Mouse (Mus musculus): ENCODE results near the gene Nmur1. TPM values are rescaled to one million over a fixed set of nuclear protein-coding genes. Genes with fewer than 3 reads are reported as not detected.

Gene Nmur1
- polyA plus RNA-seq, 1 experiment from 2014 or later: not detected

DNA sequence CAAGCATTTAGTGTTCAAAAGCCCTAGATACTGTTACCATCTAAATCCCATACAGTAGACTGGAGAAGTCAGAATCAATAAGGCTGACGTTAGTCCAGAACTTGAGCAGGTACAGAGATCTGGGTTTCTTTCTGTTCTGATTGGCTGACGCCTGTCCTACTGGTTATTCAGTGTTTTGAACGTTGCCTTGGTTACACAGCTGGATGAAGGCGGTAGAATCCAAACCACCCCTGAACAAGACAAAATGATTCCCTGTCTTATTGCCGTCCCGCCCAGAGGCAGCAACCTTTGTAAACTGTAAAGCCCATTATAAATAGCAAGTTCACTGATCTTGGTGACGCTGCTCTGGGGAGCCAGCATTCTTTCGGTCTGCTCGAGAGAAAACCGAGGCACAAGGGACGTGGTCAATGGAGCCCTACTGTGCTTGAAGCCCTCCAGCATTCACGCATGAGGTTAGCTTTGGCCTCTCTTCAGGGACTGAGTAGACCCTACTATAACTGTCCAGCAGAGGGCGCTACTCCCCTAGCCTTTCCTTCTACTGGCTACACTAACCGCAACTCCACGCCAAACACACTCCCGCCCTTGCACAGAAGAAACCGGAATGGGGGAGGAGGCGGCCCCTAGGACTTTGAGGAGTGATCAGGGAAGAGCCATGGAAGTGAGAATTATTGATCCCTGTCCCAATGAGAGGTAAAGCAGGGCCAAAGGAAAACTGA is 14.3 kb upstream of the Nmur1 start:
- no peaks in the 10 kb centered on the region for H3K36me3 ChIP-seq
- peak overlapping the region; percentile 93 for H3K9ac ChIP-seq
- WGBS: 2% methylated on average over 18 of the region's 18 CpGs
- no peaks in the 10 kb centered on the region for H3K27me3 ChIP-seq
- peak overlapping the region; percentile 100 for H3K27ac ChIP-seq
- H3K4me1 ChIP-seq: peaks cover 44% of the 10 kb centered on the region
- H3K9me3 ChIP-seq: no peaks in the 10 kb centered on the region
- peak overlapping the region; percentile 51 for H3K4me3 ChIP-seq
- peak overlapping the region; percentile 88 for H3K4me2 ChIP-seq
- peak; percentile 70 for ATAC-seq (ENCODE audit: insufficient number of reproducible peaks, insufficient read depth, low FRiP score, low TSS enrichment, low read depth)

DNA sequence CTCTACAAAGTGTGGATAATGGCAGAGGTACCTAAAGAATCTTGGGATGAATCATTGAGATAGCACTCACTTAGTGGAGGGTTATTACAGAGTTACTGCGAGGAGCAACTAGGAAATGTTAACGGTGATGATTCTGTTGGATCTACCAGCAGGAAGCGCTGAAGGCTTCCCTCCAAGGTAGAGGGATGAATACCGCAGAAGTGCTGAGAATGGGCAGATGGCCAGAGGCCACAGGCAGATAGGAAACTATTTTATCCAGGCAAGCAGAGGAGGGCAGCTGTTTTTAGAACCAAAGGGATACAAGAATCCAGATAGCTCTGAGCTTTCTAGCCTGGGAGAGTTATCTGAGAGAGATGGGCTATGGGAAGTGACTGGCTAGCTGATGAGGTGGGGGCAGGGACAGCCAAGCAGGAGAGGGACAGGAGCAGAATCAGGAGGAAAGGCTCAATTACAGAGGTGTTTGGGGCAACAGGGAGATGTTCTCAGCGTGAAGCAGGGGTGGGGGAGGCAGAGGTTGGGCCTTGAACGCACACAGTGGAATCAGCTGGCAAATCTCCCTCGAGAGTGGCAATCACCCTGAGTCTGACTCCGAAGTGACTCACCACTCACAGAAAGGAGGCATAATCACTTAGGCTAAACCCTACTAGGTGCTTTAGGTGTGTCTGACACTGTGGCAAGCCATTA is 13.6 kb upstream of the Nmur1 start:
- Histone ChIP-seq H3K4me1 (peaks cover 51% of the 10 kb centered on the region), H3K9me3 (no peaks in the 10 kb centered on the region), H3K9ac (peak overlapping the region; percentile 54; the same call in 1 of the 2 replicates), H3K27me3 (no peaks in the 10 kb centered on the region), H3K27ac (peak overlapping the region; percentile 100), H3K4me2 (peak overlapping the region; percentile 5; the same call in 1 of the 2 replicates), H3K36me3 (no peaks in the 10 kb centered on the region), H3K4me3 (no peak overlapping the region)
- ATAC-seq (ENCODE audit: insufficient number of reproducible peaks, insufficient read depth, low FRiP score, low TSS enrichment, low read depth): no peak
- WGBS: 27% methylated on average over 8 of the region's 8 CpGs

DNA sequence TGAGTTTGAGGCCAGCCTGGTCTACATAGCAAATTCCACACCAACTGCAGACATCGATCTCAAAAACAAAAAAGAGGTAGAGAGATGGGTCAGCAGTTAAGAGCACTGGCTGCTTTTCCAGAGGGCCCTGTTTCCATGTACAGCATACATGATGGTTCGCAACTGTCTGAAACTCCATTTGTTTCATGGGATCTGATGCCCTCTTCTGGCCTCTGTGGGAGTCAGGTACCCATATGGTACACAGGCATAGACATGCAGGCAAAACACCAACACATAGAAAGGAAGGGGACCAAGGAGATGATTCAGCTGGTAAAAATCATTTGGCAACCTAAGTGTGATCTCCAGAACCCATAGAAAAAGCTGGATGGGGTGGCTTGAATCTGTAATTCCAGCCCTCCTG is 12.5 kb upstream of the Nmur1 start:
- H3K9ac ChIP-seq: no peak overlapping the region
- peaks cover 46% of the 10 kb centered on the region for H3K4me1 ChIP-seq
- H3K36me3 ChIP-seq: no peaks in the 10 kb centered on the region
- H3K4me3 ChIP-seq: no peak overlapping the region
- no peak overlapping the region for H3K27ac ChIP-seq
- no peaks in the 10 kb centered on the region for H3K27me3 ChIP-seq
- H3K4me2 ChIP-seq: no peak overlapping the region
- no peak for ATAC-seq (ENCODE audit: insufficient number of reproducible peaks, insufficient read depth, low FRiP score, low TSS enrichment, low read depth)
- 74% methylated on average over 2 of the region's 2 CpGs for WGBS
- H3K9me3 ChIP-seq: no peaks in the 10 kb centered on the region

DNA sequence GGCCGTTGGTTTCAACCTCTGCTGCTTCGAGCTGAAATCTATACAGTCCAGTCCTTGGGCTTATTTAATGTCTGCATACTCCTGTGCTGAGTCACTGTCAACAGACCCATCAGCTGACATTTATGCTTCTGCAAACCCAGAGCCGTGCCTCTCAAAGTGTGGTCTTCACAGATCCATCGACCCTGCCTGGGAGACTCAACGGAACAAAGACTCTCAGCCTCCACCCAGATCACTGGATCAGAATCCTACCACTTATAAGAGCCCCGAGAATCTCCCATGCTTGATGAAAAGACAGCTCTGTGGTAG is 11.9 kb upstream of the Nmur1 start:
- H3K4me1 ChIP-seq: peaks cover 42% of the 10 kb centered on the region
- no peak overlapping the region for H3K9ac ChIP-seq
- no peak overlapping the region for H3K27ac ChIP-seq

DNA sequence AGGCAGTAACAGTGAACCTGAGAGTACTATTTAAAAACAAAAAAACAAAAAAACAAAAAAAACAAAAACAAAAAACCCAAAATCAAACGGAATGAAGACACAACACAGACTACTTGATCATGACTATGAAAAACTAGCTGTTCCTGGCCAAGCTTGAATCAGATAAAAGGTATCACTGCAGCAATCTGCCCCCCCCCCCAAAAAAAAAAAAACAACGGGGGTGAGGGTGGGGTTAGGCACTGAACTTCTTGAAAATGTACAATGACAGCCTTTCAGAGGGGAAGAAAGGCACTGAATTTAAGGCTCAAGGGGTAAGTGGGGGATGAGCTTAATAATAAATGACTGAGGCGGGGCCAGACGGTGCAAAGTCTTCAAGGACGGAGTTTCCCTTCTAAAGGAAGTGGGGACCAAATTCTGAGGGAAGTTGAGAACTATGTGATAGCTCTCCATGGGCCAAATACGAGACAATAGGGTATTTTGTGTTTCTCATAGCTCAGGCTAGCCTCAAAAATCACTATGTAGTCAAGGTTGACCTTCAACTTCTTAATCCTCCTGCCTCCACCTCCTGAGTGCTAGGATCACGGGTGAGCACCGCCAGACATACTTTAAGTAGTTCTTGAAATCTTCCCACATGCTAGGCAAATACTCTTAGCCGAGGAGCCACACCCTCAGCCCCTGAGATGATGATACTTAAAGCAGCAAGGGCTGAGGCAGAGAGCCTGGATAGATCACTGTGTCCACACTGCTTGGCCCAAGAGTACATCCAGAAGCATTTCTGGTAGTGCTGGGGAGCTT is 11.4 kb upstream of the Nmur1 start:
- H3K4me3 ChIP-seq: no peak overlapping the region
- no peak overlapping the region for H3K9ac ChIP-seq
- peaks cover 39% of the 10 kb centered on the region for H3K4me1 ChIP-seq
- H3K27ac ChIP-seq: no peak overlapping the region
- H3K27me3 ChIP-seq: no peaks in the 10 kb centered on the region
- no peak for ATAC-seq (ENCODE audit: insufficient number of reproducible peaks, insufficient read depth, low FRiP score, low TSS enrichment, low read depth)
- no peak overlapping the region for H3K4me2 ChIP-seq
- no peaks in the 10 kb centered on the region for H3K9me3 ChIP-seq
- 64% methylated on average over 9 of the region's 9 CpGs for WGBS
- H3K36me3 ChIP-seq: no peaks in the 10 kb centered on the region

More for the DNA sequence above, 11.9 kb upstream of the Nmur1 start:
- no peak overlapping the region for H3K4me2 ChIP-seq
- 64% methylated on average over 6 of the region's 6 CpGs for WGBS
- H3K9me3 ChIP-seq: no peaks in the 10 kb centered on the region
- no peak for ATAC-seq (ENCODE audit: insufficient number of reproducible peaks, insufficient read depth, low FRiP score, low TSS enrichment, low read depth)
- H3K27me3 ChIP-seq: no peaks in the 10 kb centered on the region
- no peaks in the 10 kb centered on the region for H3K36me3 ChIP-seq
- no peak overlapping the region for H3K4me3 ChIP-seq

DNA sequence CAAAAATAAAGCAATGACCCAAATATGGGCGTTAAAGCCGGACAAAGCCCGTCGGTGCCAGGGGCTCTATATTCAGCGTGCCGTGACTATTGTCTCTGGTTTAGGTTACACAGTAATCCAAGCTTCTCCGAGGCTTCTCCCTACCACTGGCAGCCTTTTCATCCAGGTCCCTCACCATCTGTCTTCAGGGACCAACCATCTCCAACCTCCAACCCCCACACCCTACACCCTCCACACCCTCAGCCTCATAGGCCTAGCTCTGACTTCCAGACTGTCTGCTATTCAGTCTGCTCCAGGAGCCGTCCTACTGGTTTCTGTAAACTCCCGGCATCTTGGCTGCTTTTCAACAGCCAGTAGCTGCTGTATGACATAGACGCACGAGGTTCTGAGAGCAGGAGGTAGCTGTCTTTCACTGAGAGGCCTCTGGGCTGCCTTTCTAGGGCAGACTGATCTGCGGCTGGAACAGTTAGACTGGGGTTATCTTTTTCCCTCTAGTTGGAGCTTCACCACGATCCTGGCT is 9.3 kb upstream of the Nmur1 start:
- 19% methylated on average over 13 of the region's 13 CpGs for WGBS
- H3K4me3 ChIP-seq: peak overlapping the region; percentile 60; the same call in 1 of the 2 replicates
- peaks cover 35% of the 10 kb centered on the region for H3K4me1 ChIP-seq
- no peaks in the 10 kb centered on the region for H3K27me3 ChIP-seq
- ATAC-seq (ENCODE audit: insufficient number of reproducible peaks, insufficient read depth, low FRiP score, low TSS enrichment, low read depth): peak; percentile 56
- peak overlapping the region; percentile 85 for H3K9ac ChIP-seq
- H3K36me3 ChIP-seq: no peaks in the 10 kb centered on the region
- peak overlapping the region; percentile 80 for H3K4me2 ChIP-seq
- H3K27ac ChIP-seq: peak overlapping the region; percentile 98
- H3K9me3 ChIP-seq: no peaks in the 10 kb centered on the region

DNA sequence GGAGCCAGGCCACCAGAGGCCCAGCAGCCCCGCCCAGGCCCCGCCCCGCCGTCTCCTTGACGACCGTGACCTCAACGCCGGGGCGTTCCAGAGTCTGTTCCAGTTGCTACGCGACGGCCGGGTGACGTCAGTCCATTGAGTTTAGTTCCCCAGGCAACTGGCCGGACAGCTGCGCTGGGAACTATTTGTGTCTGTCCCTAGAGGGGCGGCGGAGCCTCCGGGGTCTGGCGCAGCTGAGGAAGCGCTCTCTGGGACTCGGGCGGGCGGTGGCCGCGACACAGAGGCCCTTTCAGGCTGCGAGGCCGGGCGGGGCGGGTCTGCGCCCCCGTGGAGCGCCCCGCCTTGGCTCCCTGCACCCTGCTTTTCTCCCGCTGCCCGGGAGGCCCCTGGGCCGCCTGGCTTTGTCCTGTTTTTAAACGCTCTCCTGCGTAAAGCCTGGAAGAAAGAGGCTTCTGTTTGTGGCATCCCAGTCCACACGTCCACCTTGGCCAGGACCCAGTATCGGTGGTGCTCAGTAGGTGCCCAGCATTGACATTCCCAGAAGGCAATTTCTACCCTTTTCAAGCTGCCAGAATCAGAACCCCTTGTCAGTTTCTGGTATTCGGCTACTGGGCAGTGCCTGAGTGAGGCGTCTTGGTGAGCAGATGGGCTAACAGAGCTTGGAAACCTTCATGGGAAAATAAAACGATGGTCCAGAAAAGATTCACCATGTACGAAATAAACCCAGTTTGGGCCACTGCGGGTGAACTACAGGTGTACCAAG is 8.6 kb upstream of the Nmur1 start:
- H3K27ac ChIP-seq: peak overlapping the region; percentile 98
- no peaks in the 10 kb centered on the region for H3K27me3 ChIP-seq
- H3K4me3 ChIP-seq: peak overlapping the region; percentile 60
- peak; percentile 86 for ATAC-seq (ENCODE audit: insufficient number of reproducible peaks, insufficient read depth, low FRiP score, low TSS enrichment, low read depth)
- H3K36me3 ChIP-seq: no peaks in the 10 kb centered on the region
- H3K4me2 ChIP-seq: peak overlapping the region; percentile 80
- 3% methylated on average over 46 of the region's 46 CpGs for WGBS
- H3K4me1 ChIP-seq: peaks cover 29% of the 10 kb centered on the region
- H3K9ac ChIP-seq: peak overlapping the region; percentile 85
- H3K9me3 ChIP-seq: no peaks in the 10 kb centered on the region

DNA sequence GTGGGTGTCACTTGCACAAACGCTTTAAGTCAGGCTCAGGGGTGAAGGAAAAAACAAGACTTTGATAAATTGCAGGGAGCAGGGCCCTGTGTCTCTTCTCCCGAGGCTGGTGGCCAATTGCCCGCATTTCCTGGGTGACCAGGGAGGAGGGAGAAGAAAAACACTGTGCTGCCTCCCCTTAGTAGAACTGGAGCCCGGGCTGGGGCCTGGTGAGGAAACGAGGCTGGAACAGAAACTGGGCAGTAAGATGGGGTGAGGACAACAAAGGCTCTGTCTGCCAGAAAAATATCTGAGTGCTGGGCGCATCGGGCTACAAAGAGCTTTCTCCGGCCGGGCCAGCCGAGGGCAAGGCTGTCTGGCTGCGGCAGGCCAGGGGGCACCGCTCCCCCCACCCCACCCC is 8.0 kb upstream of the Nmur1 start:
- H3K9me3 ChIP-seq: no peaks in the 10 kb centered on the region
- peak; percentile 27; the same call in 1 of the 2 replicates for ATAC-seq (ENCODE audit: insufficient number of reproducible peaks, insufficient read depth, low FRiP score, low TSS enrichment, low read depth)
- peak overlapping the region; percentile 60 for H3K4me3 ChIP-seq
- peak overlapping the region; percentile 85 for H3K9ac ChIP-seq
- WGBS: under 1% methylated on average over 12 of the region's 12 CpGs
- no peaks in the 10 kb centered on the region for H3K36me3 ChIP-seq
- peaks cover 23% of the 10 kb centered on the region for H3K4me1 ChIP-seq
- peak overlapping the region; percentile 80 for H3K4me2 ChIP-seq
- peak overlapping the region; percentile 98 for H3K27ac ChIP-seq
- H3K27me3 ChIP-seq: no peaks in the 10 kb centered on the region

DNA sequence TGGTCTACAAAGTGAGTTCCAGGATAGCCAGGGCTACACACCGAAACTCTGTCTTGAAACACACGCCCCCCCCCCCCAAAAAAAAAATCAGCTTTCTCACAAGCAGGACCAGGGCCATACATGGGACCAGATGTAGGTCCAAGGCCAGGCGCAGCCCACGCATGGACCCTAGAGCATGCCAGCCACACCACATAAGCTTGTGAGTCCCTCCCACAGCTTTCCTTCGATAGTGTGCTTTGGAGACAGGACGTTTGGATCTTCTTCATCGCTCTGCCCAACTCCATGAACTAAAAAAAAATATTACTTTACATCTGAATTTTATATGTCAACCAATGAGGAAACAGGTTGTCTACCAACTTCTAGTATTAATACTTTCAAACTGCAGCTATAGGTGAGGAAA is 7.3 kb upstream of the Nmur1 start:
- WGBS: 80% methylated on average over 7 of the region's 7 CpGs
- H3K4me1 ChIP-seq: peaks cover 23% of the 10 kb centered on the region
- H3K36me3 ChIP-seq: no peaks in the 10 kb centered on the region
- no peaks in the 10 kb centered on the region for H3K9me3 ChIP-seq
- no peak overlapping the region for H3K9ac ChIP-seq
- peak overlapping the region; percentile 80; the same call in 1 of the 2 replicates for H3K4me2 ChIP-seq
- no peak overlapping the region for H3K4me3 ChIP-seq
- peak overlapping the region; percentile 98 for H3K27ac ChIP-seq
- ATAC-seq (ENCODE audit: insufficient number of reproducible peaks, insufficient read depth, low FRiP score, low TSS enrichment, low read depth): no peak
- no peaks in the 10 kb centered on the region for H3K27me3 ChIP-seq

DNA sequence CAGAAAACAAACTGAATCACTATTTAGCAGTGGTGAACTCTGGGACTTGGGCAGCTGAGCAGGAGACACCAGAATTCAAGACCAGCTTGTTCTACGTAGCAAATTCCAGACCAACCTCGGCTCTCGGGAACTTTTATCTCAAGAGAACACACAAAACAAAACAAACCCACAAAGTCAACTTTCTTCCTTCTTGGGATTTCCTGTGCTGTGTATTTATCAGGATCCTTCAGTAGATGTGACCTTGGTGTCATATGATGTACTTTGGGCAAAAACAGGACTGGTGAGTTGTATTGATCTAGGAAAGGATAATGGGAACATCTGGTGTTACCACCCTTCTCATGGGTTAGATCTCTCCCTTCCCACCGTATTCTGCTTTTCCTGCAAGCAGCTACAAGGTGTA is 6.8 kb upstream of the Nmur1 start:
- H3K27me3 ChIP-seq: no peaks in the 10 kb centered on the region
- no peak overlapping the region for H3K4me2 ChIP-seq
- no peak overlapping the region for H3K9ac ChIP-seq
- no peak for ATAC-seq (ENCODE audit: insufficient number of reproducible peaks, insufficient read depth, low FRiP score, low TSS enrichment, low read depth)
- no peaks in the 10 kb centered on the region for H3K36me3 ChIP-seq
- H3K27ac ChIP-seq: peak overlapping the region; percentile 98; the same call in 1 of the 2 replicates
- no peak overlapping the region for H3K4me3 ChIP-seq
- peaks cover 23% of the 10 kb centered on the region for H3K4me1 ChIP-seq
- H3K9me3 ChIP-seq: no peaks in the 10 kb centered on the region
- 80% methylated on average over 4 of the region's 4 CpGs for WGBS

DNA sequence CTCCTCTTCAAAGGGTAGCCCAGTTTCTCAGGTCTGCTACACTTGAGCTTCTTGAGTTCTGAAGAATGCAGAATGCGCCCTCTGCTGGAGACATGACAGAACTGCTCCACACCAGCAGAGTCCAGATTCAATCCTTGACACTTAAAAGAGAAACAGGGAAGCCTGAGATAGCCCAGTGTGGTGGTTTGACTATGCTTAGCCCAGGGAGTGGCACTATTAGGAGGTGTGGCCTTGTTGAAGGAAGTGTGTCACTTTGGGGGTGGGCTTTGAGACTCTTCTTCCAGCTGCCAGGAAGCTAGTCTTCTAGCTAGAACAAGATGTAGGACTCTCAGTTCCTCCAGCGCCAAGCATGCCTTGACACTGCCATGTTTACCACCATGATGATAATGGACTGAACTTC is 4.0 kb upstream of the Nmur1 start:
- Histone ChIP-seq H3K9ac (no peak overlapping the region), H3K4me3 (no peak overlapping the region), H3K27me3 (no peaks in the 10 kb centered on the region), H3K36me3 (no peaks in the 10 kb centered on the region), H3K4me2 (no peak overlapping the region), H3K4me1 (peaks cover 10% of the 10 kb centered on the region), H3K27ac (no peak overlapping the region), H3K9me3 (no peaks in the 10 kb centered on the region)
- WGBS: 45% methylated on average over 2 of the region's 2 CpGs
- no peak for ATAC-seq (ENCODE audit: insufficient number of reproducible peaks, insufficient read depth, low FRiP score, low TSS enrichment, low read depth)

Measured in embryonic facial prominence, embryonic 13.5 days (tissue).